Mouse (Mus musculus): ENCODE measurements around the gene Traf7. TPM values are rescaled to one million over a fixed set of nuclear protein-coding genes. Genes with fewer than 3 reads are reported as not detected.
A peak's percentile ranks its signal among the peaks of the same experiment; 100 is the strongest.

The Traf7 gene
- total and polyA plus RNA-seq, 2 experiments from 2014 or later: 82.0 to 168 TPM

DNA sequence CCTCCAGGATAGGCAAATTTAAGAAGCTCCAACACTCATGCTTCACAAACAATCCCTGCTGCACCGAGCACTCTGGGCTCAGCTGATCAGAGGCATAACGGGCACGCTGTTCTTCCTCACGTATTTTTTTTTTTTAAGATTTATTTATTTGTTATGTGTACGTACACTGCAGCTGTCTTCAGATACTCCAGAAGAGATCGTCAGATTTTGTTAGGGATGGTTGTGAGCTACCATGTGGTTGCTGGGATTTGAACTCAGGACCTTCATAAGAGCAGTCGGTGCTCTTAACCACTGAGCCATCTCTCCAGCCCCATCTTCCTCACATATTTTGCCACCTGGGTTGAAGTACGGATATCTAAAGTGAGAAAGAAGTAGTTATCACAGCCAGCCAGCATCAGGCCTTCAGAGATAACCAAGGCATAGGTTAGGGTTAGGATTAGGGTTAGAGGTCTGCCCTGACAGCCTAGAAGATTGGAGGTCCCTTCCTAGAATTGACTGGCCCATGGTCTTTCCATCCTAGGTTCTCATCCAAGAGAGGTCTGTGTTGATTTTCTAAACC, 6.5 kb upstream of the Traf7 start, which contains the start of gene Rab26:
TSS of gene Rab26 (minus strand) at position 51 of the 559 bp plus-strand sequence.
- peaks cover 10% of the 10 kb centered on the region; the same call in 1 of the 2 replicates for H3K36me3 ChIP-seq (ENCODE audit: insufficient read depth)
- H3K4me3 ChIP-seq (ENCODE audit: low read depth, low read length): peak within 1 kb of the TSS; percentile 35
- H3K9ac ChIP-seq: peak within 1 kb of the TSS; percentile 50
- ATAC-seq (no peak), DNase-seq (no peak)
- TF ChIP-seq CTCF (IDR thresholded peaks at IDR 0.05; ENCODE audit: low read depth): no peak
- H3K4me1 ChIP-seq (ENCODE audit: insufficient read depth): peaks cover 32% of the 10 kb centered on the region
- no peaks in the 10 kb centered on the region for H3K9me3 ChIP-seq (ENCODE audit: low read length)
- peak within 1 kb of the TSS; percentile 50 for H3K27ac ChIP-seq (ENCODE audit: low read depth, low read length)
- peak within 1 kb of the TSS; percentile 66 for H3K4me2 ChIP-seq (ENCODE audit: low read depth)
- H3K27me3 ChIP-seq (ENCODE audit: insufficient read depth, low read length): no peaks in the 10 kb centered on the region
- WGBS: 76% methylated on average over 8 of the region's 8 CpGs

DNA sequence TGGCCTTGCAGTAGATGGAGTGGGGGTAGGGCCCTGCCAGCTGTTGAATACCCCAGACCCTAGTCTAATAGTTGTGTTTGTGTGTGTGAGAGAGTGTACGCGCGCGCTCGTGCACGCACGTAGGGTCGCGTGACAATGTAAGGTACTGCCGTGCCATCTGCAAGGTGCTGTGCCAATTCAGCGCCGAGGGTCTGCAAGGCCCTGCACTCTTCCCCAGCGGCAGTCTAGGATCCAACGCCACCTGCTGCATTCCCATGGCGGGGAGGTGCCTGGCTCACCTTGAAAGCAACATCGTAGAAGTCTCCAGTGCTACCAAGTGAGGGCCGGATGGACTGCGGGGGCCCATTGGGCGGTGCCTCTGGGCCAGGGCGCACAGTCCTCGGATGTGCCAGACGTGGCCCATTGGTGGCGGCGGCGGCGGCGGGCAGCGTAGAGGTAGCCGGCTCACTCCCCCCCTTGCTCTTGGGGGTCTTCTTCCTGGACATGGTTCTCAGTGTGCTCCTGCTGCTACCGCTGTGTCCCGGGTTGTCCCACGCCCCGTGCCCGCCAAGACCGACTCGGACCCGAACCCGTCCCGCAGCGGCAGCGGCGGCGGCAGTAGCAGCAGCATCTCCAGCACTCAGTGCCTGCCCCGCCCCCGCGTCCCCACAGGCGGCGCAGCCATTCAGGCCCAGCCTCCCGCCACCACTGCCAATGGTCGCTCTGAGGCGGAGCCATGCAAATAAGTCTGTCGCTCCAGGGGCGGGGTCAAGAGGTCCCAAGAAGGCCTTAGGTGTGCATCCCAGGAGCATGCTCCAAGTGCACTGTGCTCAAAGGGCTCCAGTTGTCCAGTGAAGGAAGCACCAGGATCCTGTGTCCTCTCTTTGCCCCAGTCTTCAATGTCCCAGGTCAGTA, 5.6 kb upstream of the Traf7 start:
- H3K4me2 ChIP-seq (ENCODE audit: low read depth): peak overlapping the region; percentile 66
- H3K27me3 ChIP-seq (ENCODE audit: insufficient read depth, low read length): no peaks in the 10 kb centered on the region
- peaks cover 39% of the 10 kb centered on the region for H3K4me1 ChIP-seq (ENCODE audit: insufficient read depth)
- H3K9ac ChIP-seq: peak overlapping the region; percentile 50
- peaks cover 10% of the 10 kb centered on the region; the same call in 1 of the 2 replicates for H3K36me3 ChIP-seq (ENCODE audit: insufficient read depth)
- DNase-seq (peak; percentile 77), ATAC-seq (peak; percentile 66)
- H3K9me3 ChIP-seq (ENCODE audit: low read length): no peaks in the 10 kb centered on the region
- H3K27ac ChIP-seq (ENCODE audit: low read depth, low read length): peak overlapping the region; percentile 50
- WGBS: 7% methylated on average over 47 of the region's 53 CpGs
- no peak; the same call in 1 of the 2 replicates for TF ChIP-seq CTCF (IDR thresholded peaks at IDR 0.05; ENCODE audit: low read depth)
- H3K4me3 ChIP-seq (ENCODE audit: low read depth, low read length): peak overlapping the region; percentile 35

DNA sequence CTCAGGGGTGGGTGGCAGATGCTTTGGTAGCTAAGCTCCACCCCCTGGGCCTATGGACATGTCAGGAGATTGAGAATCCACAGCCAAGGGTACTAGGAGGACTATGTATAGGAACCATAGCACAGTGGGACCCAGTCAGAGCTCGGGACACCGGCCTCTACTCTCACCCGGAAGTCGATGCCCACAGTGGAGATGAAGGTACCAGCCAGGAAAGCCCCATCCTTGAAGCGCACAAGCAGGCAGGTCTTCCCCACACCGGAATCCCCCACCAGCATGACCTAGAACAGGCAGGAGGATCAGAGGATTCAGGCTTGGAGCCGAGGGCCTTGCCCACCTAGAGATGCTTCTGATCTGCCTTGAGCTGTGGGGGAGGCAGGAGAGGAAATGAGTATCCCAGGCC, 4.3 kb upstream of the Traf7 start:
- ATAC-seq: no peak
- peaks cover 10% of the 10 kb centered on the region; the same call in 1 of the 2 replicates for H3K36me3 ChIP-seq (ENCODE audit: insufficient read depth)
- peaks cover 33% of the 10 kb centered on the region for H3K4me1 ChIP-seq (ENCODE audit: insufficient read depth)
- H3K27me3 ChIP-seq (ENCODE audit: insufficient read depth, low read length): no peaks in the 10 kb centered on the region
- H3K27ac ChIP-seq (ENCODE audit: low read depth, low read length): no peak overlapping the region
- no peak overlapping the region for H3K4me3 ChIP-seq (ENCODE audit: low read depth, low read length)
- 72% methylated on average over 7 of the region's 7 CpGs for WGBS
- no peak for DNase-seq
- H3K9me3 ChIP-seq (ENCODE audit: low read length): no peaks in the 10 kb centered on the region
- 0 out of 2 replicates have a peak overlapping the region, but pooled peaks have one; percentile 66 for H3K4me2 ChIP-seq (ENCODE audit: low read depth)
- no peak for TF ChIP-seq CTCF (IDR thresholded peaks at IDR 0.05; ENCODE audit: low read depth)
- H3K9ac ChIP-seq: 0 out of 2 replicates have a peak overlapping the region, but pooled peaks have one; percentile 6

DNA sequence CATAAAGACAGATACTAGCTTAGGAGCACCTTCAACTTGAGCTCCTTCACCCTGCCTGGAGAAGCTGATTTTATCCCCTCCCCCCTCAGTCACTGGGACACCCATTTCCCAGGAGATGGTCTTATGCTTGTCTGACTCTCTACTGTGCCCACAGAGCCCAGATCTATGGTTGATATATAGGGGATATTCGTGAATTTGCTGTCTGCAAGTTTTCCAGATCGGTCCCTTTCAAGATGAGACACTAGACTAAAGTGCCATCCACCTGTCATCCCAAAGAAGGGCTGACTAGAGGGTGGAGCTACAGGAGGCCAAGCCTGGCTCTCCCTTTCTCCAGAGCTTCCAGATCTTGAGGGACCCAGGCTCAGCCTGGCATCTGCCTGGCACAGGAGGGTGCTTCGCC, 3.3 kb upstream of the Traf7 start:
- H3K4me1 ChIP-seq (ENCODE audit: insufficient read depth): peaks cover 39% of the 10 kb centered on the region
- TF ChIP-seq CTCF (IDR thresholded peaks at IDR 0.05; ENCODE audit: low read depth): no peak
- no peak overlapping the region for H3K27ac ChIP-seq (ENCODE audit: low read depth, low read length)
- DNase-seq (no peak), ATAC-seq (no peak)
- H3K4me3 ChIP-seq (ENCODE audit: low read depth, low read length): no peak overlapping the region
- H3K36me3 ChIP-seq (ENCODE audit: insufficient read depth): peaks cover 14% of the 10 kb centered on the region
- 68% methylated on average over 3 of the region's 3 CpGs for WGBS
- 0 out of 2 replicates have a peak overlapping the region, but pooled peaks have one; percentile 17 for H3K4me2 ChIP-seq (ENCODE audit: low read depth)
- no peaks in the 10 kb centered on the region for H3K27me3 ChIP-seq (ENCODE audit: insufficient read depth, low read length)
- H3K9ac ChIP-seq: no peak overlapping the region
- no peaks in the 10 kb centered on the region for H3K9me3 ChIP-seq (ENCODE audit: low read length)

DNA sequence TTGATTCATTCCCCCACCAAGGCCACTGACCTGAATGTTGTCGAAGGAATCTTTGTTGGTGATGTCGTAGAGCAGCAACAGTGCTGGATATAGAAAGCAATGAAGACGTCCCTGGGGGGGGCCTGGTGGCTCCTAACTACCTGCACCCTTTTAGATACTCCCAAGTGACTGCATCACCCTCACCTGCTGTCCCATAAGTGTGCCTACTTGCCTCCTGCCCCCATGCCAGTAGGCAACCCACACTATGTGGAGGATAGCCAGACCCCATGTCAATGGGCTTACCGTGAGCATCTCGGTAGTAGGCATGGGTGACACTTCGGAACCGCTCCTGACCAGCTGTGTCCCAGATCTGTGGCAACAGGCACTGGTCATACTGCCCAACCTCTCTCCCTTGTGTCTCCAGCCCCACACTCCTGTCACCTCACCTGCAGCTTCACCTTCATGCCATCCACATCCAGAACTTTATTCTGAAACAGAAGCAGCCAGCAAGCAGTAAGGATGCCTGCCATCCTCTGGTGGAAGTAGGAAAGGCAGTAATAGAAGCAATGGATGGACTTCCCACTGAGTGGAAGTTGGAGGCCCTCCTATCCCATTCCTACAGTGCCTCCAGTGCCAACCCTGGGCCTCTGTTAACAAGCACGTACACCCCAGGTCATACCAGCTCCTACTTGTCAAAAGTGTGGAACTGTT, 2.8 kb upstream of the Traf7 start:
- peaks cover 39% of the 10 kb centered on the region for H3K4me1 ChIP-seq (ENCODE audit: insufficient read depth)
- H3K27ac ChIP-seq (ENCODE audit: low read depth, low read length): no peak overlapping the region
- H3K9ac ChIP-seq: peak overlapping the region; percentile 65; the same call in 1 of the 2 replicates
- ATAC-seq (no peak), DNase-seq (no peak)
- H3K4me3 ChIP-seq (ENCODE audit: low read depth, low read length): no peak overlapping the region
- no peaks in the 10 kb centered on the region for H3K9me3 ChIP-seq (ENCODE audit: low read length)
- H3K27me3 ChIP-seq (ENCODE audit: insufficient read depth, low read length): no peaks in the 10 kb centered on the region
- H3K4me2 ChIP-seq (ENCODE audit: low read depth): 0 out of 2 replicates have a peak overlapping the region, but pooled peaks have one; percentile 17
- peaks cover 14% of the 10 kb centered on the region for H3K36me3 ChIP-seq (ENCODE audit: insufficient read depth)
- TF ChIP-seq CTCF (IDR thresholded peaks at IDR 0.05; ENCODE audit: low read depth): peak; percentile 61
- 34% methylated on average over 8 of the region's 8 CpGs for WGBS

DNA sequence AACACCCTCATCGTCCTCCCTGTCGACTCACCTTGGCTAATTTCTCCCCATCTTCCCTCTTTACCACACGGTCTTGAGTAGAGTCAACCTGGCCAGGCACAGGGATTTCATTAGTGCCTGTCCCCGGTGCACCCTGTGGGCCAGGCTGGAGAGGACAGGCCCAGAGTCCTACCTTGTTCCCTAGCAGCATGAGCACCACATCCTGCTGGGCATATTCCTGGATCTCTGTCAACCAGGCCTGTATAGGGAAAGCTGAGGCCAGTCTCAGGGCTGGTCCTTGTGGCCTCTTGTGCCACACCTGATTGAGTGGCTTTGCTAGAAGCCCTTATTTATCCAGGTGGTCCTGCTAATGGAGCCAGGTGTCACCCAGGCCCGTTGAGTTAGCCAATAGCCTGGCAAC, 2.1 kb upstream of the Traf7 start:
- Histone ChIP-seq H3K4me2 (ENCODE audit: low read depth) (peak overlapping the region; percentile 77), H3K36me3 (ENCODE audit: insufficient read depth) (peaks cover 14% of the 10 kb centered on the region), H3K27ac (ENCODE audit: low read depth, low read length) (no peak overlapping the region), H3K9ac (peak overlapping the region; percentile 65), H3K9me3 (ENCODE audit: low read length) (no peaks in the 10 kb centered on the region), H3K4me1 (ENCODE audit: insufficient read depth) (peaks cover 39% of the 10 kb centered on the region), H3K4me3 (ENCODE audit: low read depth, low read length) (no peak overlapping the region), H3K27me3 (ENCODE audit: insufficient read depth, low read length) (no peaks in the 10 kb centered on the region)
- no peak for TF ChIP-seq CTCF (IDR thresholded peaks at IDR 0.05; ENCODE audit: low read depth)
- no peak for DNase-seq
- 20% methylated on average over 5 of the region's 5 CpGs for WGBS
- ATAC-seq: no peak

Measured in forebrain, postnatal 0 days (tissue).